In genomic region chr8:77814796-77815647, GRCm38 (mm10) we compare ENCODE assay signal across 12 mouse cellular contexts.
DNase-seq lines count a peak whose midpoint lies in the region; ATAC-seq lines count a peak whose summit lies in the region.
"Had no signal": no experiment of that assay in that cellular context is flagged by ENCODE, and none has a peak within 500 bp of the region (broad histone marks: within the 10 kb centered on the region; RNA-seq: fewer than 3 reads in every experiment).

No protein-coding gene starts in this region.

- intact Hi-C loops in left cerebral cortex, postnatal 25 days (cut with DNase I), result no loop called here

- H3K4me2 ChIP-seq in hindbrain, embryonic 14.5 days (replicated peaks), result no peak overlapping the region
- no peak overlapping the region for H3K4me2 ChIP-seq in forebrain, embryonic 13.5 days

- no peaks in the 10 kb centered on the region for H3K27me3 ChIP-seq in hindbrain, embryonic 10.5 days (ENCODE audit: insufficient read depth, poor library complexity, severe bottlenecking)
- H3K27me3 ChIP-seq in hindbrain, embryonic 14.5 days (ENCODE audit: control insufficient read depth, insufficient read depth, low read length), result no peaks in the 10 kb centered on the region
- no peaks in the 10 kb centered on the region for H3K27me3 ChIP-seq in forebrain, embryonic 13.5 days

- H3K9me3 ChIP-seq in hindbrain, embryonic 10.5 days, result no peaks in the 10 kb centered on the region
- H3K9me3 ChIP-seq in hindbrain, embryonic 14.5 days (ENCODE audit: control insufficient read depth, low read length), result no peaks in the 10 kb centered on the region
- no peaks in the 10 kb centered on the region for H3K9me3 ChIP-seq in forebrain, embryonic 13.5 days (replicated peaks)

- peak; percentile 23 for DNase-seq in hindbrain, embryonic 10.5 days (ENCODE audit: low spot score)
- DNase-seq in hindbrain, embryonic 14.5 days (ENCODE audit: low spot score), result no peak
- peak; percentile 59 for DNase-seq in embryo, embryonic 9.5 days (ENCODE audit: extremely low spot score)
- peak; percentile 62 for DNase-seq in kidney, postnatal 10 days
- peak; percentile 30 for DNase-seq in lung, postnatal 25 days (ENCODE audit: low spot score)
- DNase-seq in left cerebral cortex, postnatal 25 days (ENCODE audit: low spot score in 2 of 2), result no peak
- no peak for DNase-seq in urinary bladder, postnatal 14 days (ENCODE audit: low spot score)
- DNase-seq: cerebellum, adult 18-20 months; midbrain, embryonic 14.5 days; thymus, postnatal 4 days had no signal

- H3K4me1 ChIP-seq in hindbrain, embryonic 10.5 days (replicated peaks), result peaks cover 14% of the 10 kb centered on the region
- no peaks in the 10 kb centered on the region for H3K4me1 ChIP-seq in hindbrain, embryonic 14.5 days (replicated peaks; ENCODE audit: control insufficient read depth, insufficient read depth, low read length)
- no peaks in the 10 kb centered on the region for H3K4me1 ChIP-seq in forebrain, embryonic 13.5 days

- 43% methylated on average over 12 of the region's 12 CpGs for WGBS in hindbrain, embryonic 10.5 days
- 46% methylated on average over 12 of the region's 12 CpGs for WGBS in hindbrain, embryonic 14.5 days
- WGBS in forebrain, embryonic 13.5 days, result 62% methylated on average over 12 of the region's 12 CpGs

- no peak overlapping the region for H3K4me3 ChIP-seq in hindbrain, embryonic 10.5 days
- no peak overlapping the region for H3K4me3 ChIP-seq in hindbrain, embryonic 14.5 days (replicated peaks; ENCODE audit: low read length)
- no peak overlapping the region for H3K4me3 ChIP-seq in forebrain, embryonic 13.5 days

- H3K36me3 ChIP-seq in hindbrain, embryonic 10.5 days, result no peaks in the 10 kb centered on the region
- H3K36me3 ChIP-seq in hindbrain, embryonic 14.5 days (replicated peaks; ENCODE audit: control insufficient read depth, insufficient read depth), result no peaks in the 10 kb centered on the region
- H3K36me3 ChIP-seq in forebrain, embryonic 13.5 days (ENCODE audit: poor library complexity, severe bottlenecking), result no peaks in the 10 kb centered on the region

- H3K27ac ChIP-seq in hindbrain, embryonic 10.5 days, result peak overlapping the region; percentile 64
- no peak overlapping the region for H3K27ac ChIP-seq in hindbrain, embryonic 14.5 days
- no peak overlapping the region for H3K27ac ChIP-seq in forebrain, embryonic 13.5 days
- H3K27ac ChIP-seq: liver, embryonic 14.5 days had no signal

- H3K9ac ChIP-seq in hindbrain, embryonic 14.5 days, result no peak overlapping the region
- H3K9ac ChIP-seq in forebrain, embryonic 13.5 days, result no peak overlapping the region
- H3K9ac ChIP-seq: liver, embryonic 14.5 days had no signal

- no peak for ATAC-seq in hindbrain, embryonic 14.5 days (ENCODE audit: low FRiP score)
- no peak for ATAC-seq in forebrain, embryonic 13.5 days

Comparison
In these comparisons a context has a peak if more than half of its experiments do, and no peak if none do; other contexts are left out.
1. DNase-seq: peak in hindbrain, embryonic 10.5 days (single experiment), embryo, embryonic 9.5 days (single experiment), kidney, postnatal 10 days (single experiment) and lung, postnatal 25 days (single experiment); none in hindbrain, embryonic 14.5 days (single experiment), left cerebral cortex, postnatal 25 days (0 of 2) and urinary bladder, postnatal 14 days (single experiment).